In the genomic region with DNA sequence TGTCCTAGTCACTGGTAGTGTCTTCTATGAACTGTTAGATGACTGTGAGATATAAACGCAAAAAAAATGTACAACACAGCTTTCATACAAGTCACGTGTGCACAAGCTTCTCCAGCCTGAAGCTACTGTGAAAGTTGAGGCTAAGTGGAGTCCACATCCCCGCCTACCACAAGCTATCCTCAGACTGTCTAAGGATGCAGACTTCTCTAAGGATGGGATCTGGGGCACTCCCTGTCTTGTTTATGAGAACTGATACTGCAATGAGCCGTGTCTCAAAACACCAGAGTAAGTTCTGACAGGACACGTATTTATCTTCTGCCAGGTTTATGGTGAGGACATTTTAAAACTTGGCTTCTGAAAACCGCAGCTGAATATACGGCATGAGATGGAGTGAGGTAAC, we compare ENCODE assay signal across 29 mouse cellular contexts.
DNase-seq lines count a peak whose midpoint lies in the region; ATAC-seq and TF ChIP-seq lines count a peak whose summit lies in the region.
"Had no signal": no experiment of that assay in that cellular context is flagged by ENCODE, and none has a peak within 500 bp of the region (broad histone marks: within the 10 kb centered on the region; RNA-seq: fewer than 3 reads in every experiment).

No protein-coding gene starts in this region.

- DNase-seq in frontal cortex, postnatal 14 days (ENCODE audit: low spot score in 2 of 2): no peak
- peak; percentile 2 for DNase-seq in lung, embryonic 14.5 days
- no peak for DNase-seq in lung, postnatal 14 days
- peak; percentile 5 for DNase-seq in right cerebral cortex, postnatal 25 days
- no peak for DNase-seq in right cerebral cortex, postnatal 14 days
- no peak for DNase-seq in urinary bladder, postnatal 10 days (ENCODE audit: low spot score)
- DNase-seq: adrenal gland, adult 8-10 months; adrenal gland, postnatal 14 days; adrenal gland, postnatal 36 days; B cell, adult 2 months; cerebellum, adult 11 months; cerebellum, adult 18-20 months; cerebellum, adult 8-10 months; cerebellum, adult 9-11 months; cerebellum, postnatal 14 days; cerebellum, postnatal 36 days; embryo, embryonic 11 days had no signal

- no peaks in the 10 kb centered on the region for H3K36me3 ChIP-seq in lung, embryonic 14.5 days (ENCODE audit: insufficient read depth)
- H3K36me3 ChIP-seq: embryonic facial prominence, embryonic 13.5 days; embryonic facial prominence, embryonic 15.5 days; forebrain, embryonic 10.5 days; forebrain, embryonic 12.5 days; G1E had no signal

- no peak overlapping the region for H3K4me2 ChIP-seq in lung, embryonic 14.5 days
- H3K4me2 ChIP-seq: embryonic facial prominence, embryonic 13.5 days; embryonic facial prominence, embryonic 15.5 days; forebrain, embryonic 12.5 days had no signal

- TF ChIP-seq CTCF in lung, embryonic 14.5 days (IDR thresholded peaks at IDR 0.05; ENCODE audit: low read depth): no peak

- 37% methylated on average over 7 of the region's 7 CpGs for WGBS in lung, embryonic 14.5 days

- H3K9ac ChIP-seq in lung, embryonic 14.5 days: no peak overlapping the region
- H3K9ac ChIP-seq: embryonic facial prominence, embryonic 13.5 days; embryonic facial prominence, embryonic 15.5 days; forebrain, embryonic 12.5 days had no signal

- no peaks in the 10 kb centered on the region for H3K4me1 ChIP-seq in lung, embryonic 14.5 days (ENCODE audit: insufficient read depth)
- H3K4me1 ChIP-seq: embryonic facial prominence, embryonic 13.5 days; embryonic facial prominence, embryonic 15.5 days; forebrain, embryonic 10.5 days; forebrain, embryonic 12.5 days had no signal

- H3K27ac ChIP-seq in lung, embryonic 14.5 days (ENCODE audit: low read depth): no peak overlapping the region
- H3K27ac ChIP-seq: embryonic facial prominence, embryonic 13.5 days; embryonic facial prominence, embryonic 15.5 days; forebrain, embryonic 10.5 days; forebrain, embryonic 12.5 days had no signal

- no peaks in the 10 kb centered on the region for H3K27me3 ChIP-seq in lung, embryonic 14.5 days (ENCODE audit: insufficient read depth, low read length)
- H3K27me3 ChIP-seq: CH12.LX; embryonic facial prominence, embryonic 13.5 days; embryonic facial prominence, embryonic 15.5 days; forebrain, embryonic 12.5 days; Patski had no signal

- H3K4me3 ChIP-seq in lung, embryonic 14.5 days (ENCODE audit: low read depth, low read length): no peak overlapping the region
- H3K4me3 ChIP-seq: embryonic facial prominence, embryonic 13.5 days; embryonic facial prominence, embryonic 15.5 days; erythroblast, embryonic 14.5 days; forebrain, embryonic 10.5 days; forebrain, embryonic 12.5 days had no signal

- H3K9me3 ChIP-seq in lung, embryonic 14.5 days (ENCODE audit: low read depth, low read length): no peaks in the 10 kb centered on the region
- H3K9me3 ChIP-seq: embryonic facial prominence, embryonic 13.5 days; embryonic facial prominence, embryonic 15.5 days; forebrain, embryonic 10.5 days; forebrain, embryonic 12.5 days had no signal

- peak; percentile 69 for ATAC-seq in frontal cortex, adult (ENCODE audit: low TSS enrichment)
- peak; percentile 63; the same call in 1 of the 2 replicates for ATAC-seq in lung, embryonic 14.5 days (ENCODE audit: insufficient read depth)
- ATAC-seq: activated CD4-positive, CD25-positive, alpha-beta regulatory T cell, adult 4 months; CD4-positive, CD25-positive, alpha-beta regulatory T cell, adult 4 months; forebrain, embryonic 14.5 days; Patski had no signal

Comparison
In these comparisons a context has a peak if more than half of its experiments do, and no peak if none do; other contexts are left out.
1. DNase-seq: peak in lung, embryonic 14.5 days (single experiment) and right cerebral cortex, postnatal 25 days (single experiment); none in frontal cortex, postnatal 14 days (0 of 2), lung, postnatal 14 days (single experiment), right cerebral cortex, postnatal 14 days (single experiment) and urinary bladder, postnatal 10 days (single experiment).